Mouse (Mus musculus) central nervous system, embryonic 18 days (tissue): ENCODE measurements around the gene Imp4. TPM values are rescaled to one million over a fixed set of nuclear protein-coding genes. Genes with fewer than 3 reads are reported as not detected.

Source experiments
- polyA plus RNA-seq: library from polyadenylated mRNA; depleted of rRNA; stranded (reverse); fragments of >200 nt; gene quantifications from 2 replicates; pipeline ENCODE4 v1.2.3, GENCODE M21; 2012; rRNA removed

The Imp4 gene
- polyA plus RNA-seq: 28.5 and 30.0 TPM in 2 replicates

DNA sequence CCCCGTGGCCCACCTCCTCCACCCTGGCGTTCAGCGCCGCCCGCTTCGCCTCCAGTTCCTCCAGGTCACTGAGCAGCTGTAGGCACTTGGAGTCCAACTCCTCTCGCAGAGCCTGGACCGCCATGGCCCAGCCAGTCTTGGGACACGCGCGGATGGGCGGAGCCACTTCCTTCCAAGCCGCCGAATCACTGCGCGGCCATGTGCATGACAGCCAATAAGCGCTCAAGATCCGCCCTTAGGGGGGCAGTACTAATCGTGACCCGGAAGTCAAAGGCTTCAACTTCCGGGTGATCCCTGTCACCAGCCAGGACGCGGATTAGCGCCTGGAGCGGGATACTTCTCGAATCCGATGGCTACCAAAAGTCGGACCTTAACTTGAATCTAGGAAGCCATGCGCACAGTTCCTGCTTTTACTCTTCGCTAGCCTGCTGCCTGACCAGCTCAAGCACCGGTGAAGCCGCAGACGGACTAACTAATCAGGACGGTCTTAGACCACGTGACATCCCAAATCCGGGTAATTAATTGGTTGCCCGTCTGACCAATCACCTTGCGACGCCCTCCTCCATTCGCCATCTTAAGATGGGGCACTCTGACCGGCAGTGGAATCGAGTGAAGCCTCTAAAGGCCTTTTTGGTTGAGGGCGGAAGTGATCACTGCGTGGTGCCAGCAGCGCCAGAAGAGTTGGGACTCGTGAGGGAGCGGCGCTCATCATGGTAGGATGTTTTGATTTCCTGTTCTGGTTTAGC lies at the start of gene Imp4, which contains the start of gene Ccdc115:
TSS of gene Imp4 (plus strand) at position 637 of the 746 bp plus-strand sequence.
TSS of gene Ccdc115 (minus strand) at position 458 of the 746 bp plus-strand sequence.

GRCm38 (mm10) chr1:34459284-34460060 lies 19.8 kb downstream of the Imp4 start, which contains the start of gene Ptpn18:
Ptpn18 (plus strand) TSS chr1:34459762.

Other genes with a start within 250 kb of the Imp4 start
- gene Ccdc115, start 179 bp upstream of the Imp4 start, polyA plus RNA-seq: 56.5 and 59.1 TPM in 2 replicates
- 6.6 TPM in 2 replicates for gene Ptpn18, start 19.9 kb downstream of the Imp4 start, polyA plus RNA-seq
- gene Prss39, start 58.6 kb downstream of the Imp4 start, polyA plus RNA-seq: not detected in 2 replicates
- gene Cfc1, start 95.8 kb downstream of the Imp4 start, polyA plus RNA-seq: 0.25 and 0.43 TPM in 2 replicates
- gene Prss40, start 121.1 kb downstream of the Imp4 start, polyA plus RNA-seq: not detected in 2 replicates
- gene Amer3, start 139.8 kb downstream of the Imp4 start, polyA plus RNA-seq: 26.7 and 27.2 TPM in 2 replicates